Mouse (Mus musculus): Measurements from ENCODE around the gene Atp6v0a1.

GRCm38 (mm10) chr11:101047502-101047901 lies 38.2 kb downstream of the Atp6v0a1 start:
- TF ChIP-seq CTCF (IDR thresholded peaks at IDR 0.05; ENCODE audit: borderline replicate concordance, control insufficient read depth, extremely low read depth, insufficient read depth, low read length, poor library complexity) = no peak
- no peak for TF ChIP-seq POLR2A (IDR thresholded peaks at IDR 0.05; ENCODE audit: control insufficient read depth, extremely low read depth, insufficient read depth, low read length, poor library complexity)
